Mouse (Mus musculus): ENCODE results near the gene Sorcs3. TPM values are rescaled to one million over a fixed set of nuclear protein-coding genes. Genes with fewer than 3 reads are reported as not detected.

Gene Sorcs3
- total RNA-seq, 1 experiment from 2014 or later: not detected

DNA sequence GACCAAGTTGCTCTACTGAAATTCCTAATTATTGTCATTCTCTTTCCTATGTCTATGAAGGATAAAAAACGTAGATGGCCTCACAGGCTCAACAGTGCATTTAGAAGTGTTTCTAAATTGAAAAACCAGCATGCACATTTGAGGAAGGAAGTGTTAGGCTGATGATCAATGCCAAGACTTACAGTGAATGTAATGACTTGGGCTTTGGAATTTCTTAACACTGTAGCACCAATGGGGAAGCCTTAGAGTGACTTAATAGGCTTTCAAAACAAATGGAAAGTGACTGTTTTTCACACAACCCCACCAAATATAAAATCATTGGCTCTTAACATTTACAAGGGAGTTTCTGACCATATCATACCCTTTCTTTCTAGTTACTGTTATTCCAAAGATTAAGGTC is 232.6 kb downstream of the Sorcs3 start:
- peak; percentile 42 to 49; a peak in 2 of 4 replicates for ATAC-seq (replicated peaks in 1 of 2; ENCODE audit: insufficient read depth in 1 of 2, low FRiP score in 2 of 2, low TSS enrichment in 1 of 2, low read depth in 1 of 2, poor library complexity in 2 of 2, severe bottlenecking in 2 of 2)

DNA sequence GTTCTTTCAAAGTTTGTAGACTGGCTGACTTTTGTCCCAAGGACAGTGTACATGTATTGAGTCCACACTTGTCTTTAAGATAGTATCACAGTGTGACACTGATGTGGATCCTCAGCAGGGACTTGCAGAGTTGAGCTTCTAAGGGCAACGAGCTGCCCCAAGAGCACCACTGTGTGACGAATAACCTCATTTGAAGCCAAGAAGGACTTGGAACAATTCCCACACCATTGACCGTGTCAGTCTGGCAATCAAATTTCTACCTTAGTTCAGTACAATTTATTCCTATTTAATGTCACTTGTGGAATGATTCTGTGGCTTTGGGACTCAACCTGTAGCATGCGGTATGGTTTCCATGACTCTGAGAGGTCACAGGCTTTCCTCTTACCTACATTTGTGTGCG is 255.3 kb downstream of the Sorcs3 start:
- ATAC-seq (replicated peaks in 1 of 2; ENCODE audit: insufficient read depth in 1 of 2, low FRiP score in 2 of 2, low TSS enrichment in 1 of 2, low read depth in 1 of 2, poor library complexity in 2 of 2, severe bottlenecking in 2 of 2): no peak

DNA sequence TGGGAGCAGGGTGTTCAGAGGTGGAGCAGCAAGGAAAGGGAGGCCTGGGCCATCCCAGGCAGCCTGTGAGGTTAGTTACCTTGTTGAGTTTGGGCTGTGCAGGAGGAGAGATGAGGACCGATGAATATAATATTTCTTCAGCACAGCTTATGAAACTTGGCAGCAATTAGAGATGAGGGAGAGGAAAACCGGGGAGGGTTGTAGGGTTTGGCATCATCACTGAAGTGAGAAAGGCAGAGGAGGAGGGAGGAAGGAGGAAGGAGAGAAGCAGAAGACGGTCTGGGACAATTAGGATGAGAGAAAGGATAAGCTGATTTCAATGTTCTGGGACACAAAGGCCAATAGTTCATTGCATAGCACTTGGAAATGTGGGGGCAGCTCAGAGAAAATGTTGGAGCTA is 256.6 kb downstream of the Sorcs3 start:
- no peak for ATAC-seq (replicated peaks in 1 of 2; ENCODE audit: insufficient read depth in 1 of 2, low FRiP score in 2 of 2, low TSS enrichment in 1 of 2, low read depth in 1 of 2, poor library complexity in 2 of 2, severe bottlenecking in 2 of 2)

DNA sequence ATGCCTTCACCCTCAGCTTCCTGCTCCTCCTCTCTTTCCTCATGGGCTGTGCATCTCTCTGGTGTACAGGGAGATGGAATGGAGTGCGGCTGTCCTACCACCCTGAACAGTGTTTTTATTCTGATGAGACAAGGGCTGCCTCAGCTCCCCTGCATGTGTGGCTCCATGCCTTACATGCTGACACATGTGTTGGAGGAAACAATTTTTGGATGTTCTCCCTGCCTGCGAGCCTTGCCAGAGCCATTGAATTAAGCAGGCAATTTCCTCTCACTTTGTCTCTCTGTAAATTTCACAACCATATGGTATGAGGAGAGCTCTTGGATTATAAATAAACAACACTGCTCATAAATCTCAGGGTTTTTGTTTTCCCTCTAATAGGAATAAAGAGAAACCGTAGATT is 257.7 kb downstream of the Sorcs3 start:
- ATAC-seq (replicated peaks in 1 of 2; ENCODE audit: insufficient read depth in 1 of 2, low FRiP score in 2 of 2, low TSS enrichment in 1 of 2, low read depth in 1 of 2, poor library complexity in 2 of 2, severe bottlenecking in 2 of 2): no peak

DNA sequence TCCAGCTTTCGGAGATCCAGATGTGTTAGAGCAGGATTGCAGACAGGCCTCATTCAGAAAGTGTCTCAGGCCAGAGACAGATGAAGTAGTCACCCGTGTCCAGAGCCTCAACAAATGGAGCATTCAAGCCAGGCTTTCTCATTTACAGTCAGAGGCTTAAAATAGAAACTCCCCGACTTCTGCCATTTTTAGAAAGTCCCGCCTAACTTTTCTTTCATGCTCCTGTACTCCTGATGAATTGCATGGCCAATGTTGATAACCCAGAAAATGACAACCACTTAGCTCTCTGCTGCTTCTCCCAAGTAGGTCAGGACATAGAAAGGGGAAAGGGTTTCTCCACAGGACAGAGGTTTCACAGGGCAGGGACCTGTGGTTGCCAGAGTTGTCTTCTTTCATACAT is 261.6 kb downstream of the Sorcs3 start:
- no peak for ATAC-seq (replicated peaks in 1 of 2; ENCODE audit: insufficient read depth in 1 of 2, low FRiP score in 2 of 2, low TSS enrichment in 1 of 2, low read depth in 1 of 2, poor library complexity in 2 of 2, severe bottlenecking in 2 of 2)

DNA sequence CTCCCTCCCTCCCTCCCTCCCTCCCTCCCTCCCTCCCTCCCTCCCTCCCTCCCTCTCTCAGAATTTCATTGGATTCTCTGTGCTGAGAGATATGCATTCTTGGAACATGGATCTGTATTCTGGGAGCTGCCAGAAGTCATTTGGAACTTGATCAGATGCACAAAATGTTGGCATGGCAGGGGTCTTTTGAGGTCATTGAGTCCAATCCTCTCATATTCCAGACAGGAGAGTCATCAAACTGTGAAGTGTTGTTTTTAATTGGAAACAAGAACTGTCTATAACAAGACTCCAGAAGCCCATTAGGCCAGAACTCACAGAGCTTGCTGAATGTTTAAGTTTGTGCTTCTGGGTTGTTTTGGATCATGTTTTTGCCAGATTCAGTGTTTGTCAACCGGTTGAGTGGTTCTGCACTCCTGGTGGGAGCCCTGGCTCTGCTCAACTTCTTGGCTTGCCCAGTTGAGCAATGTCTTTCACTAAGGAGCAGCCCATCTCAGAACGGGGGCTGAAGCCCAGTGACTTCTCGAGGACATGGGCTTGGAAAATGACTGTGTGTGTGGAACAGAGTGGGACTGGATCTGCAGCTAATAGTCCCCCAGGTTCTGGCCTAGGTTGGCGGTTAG is 264.1 kb downstream of the Sorcs3 start:
- no peak for ATAC-seq (replicated peaks in 1 of 2; ENCODE audit: insufficient read depth in 1 of 2, low FRiP score in 2 of 2, low TSS enrichment in 1 of 2, low read depth in 1 of 2, poor library complexity in 2 of 2, severe bottlenecking in 2 of 2)

DNA sequence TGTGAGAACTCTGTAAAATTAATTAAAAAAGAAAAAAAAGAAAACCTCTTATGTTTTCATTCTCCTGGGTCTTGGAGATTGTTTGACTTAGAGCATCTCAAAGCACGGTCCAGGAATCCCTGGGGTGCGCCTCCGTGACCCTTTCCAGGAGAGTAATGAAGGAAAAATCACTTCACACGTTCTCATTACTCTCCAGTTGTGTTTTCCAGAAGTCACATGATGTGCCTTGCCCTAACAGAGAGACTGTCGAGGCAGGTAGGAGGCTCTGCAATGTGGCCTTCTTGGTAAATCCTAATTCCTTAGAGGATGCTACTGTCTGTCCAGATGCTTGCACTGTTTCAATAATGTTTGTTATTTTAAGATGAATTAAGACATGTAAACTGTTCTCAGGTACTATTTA is 266.1 kb downstream of the Sorcs3 start:
- no peak for ATAC-seq (replicated peaks in 1 of 2; ENCODE audit: insufficient read depth in 1 of 2, low FRiP score in 2 of 2, low TSS enrichment in 1 of 2, low read depth in 1 of 2, poor library complexity in 2 of 2, severe bottlenecking in 2 of 2)

DNA sequence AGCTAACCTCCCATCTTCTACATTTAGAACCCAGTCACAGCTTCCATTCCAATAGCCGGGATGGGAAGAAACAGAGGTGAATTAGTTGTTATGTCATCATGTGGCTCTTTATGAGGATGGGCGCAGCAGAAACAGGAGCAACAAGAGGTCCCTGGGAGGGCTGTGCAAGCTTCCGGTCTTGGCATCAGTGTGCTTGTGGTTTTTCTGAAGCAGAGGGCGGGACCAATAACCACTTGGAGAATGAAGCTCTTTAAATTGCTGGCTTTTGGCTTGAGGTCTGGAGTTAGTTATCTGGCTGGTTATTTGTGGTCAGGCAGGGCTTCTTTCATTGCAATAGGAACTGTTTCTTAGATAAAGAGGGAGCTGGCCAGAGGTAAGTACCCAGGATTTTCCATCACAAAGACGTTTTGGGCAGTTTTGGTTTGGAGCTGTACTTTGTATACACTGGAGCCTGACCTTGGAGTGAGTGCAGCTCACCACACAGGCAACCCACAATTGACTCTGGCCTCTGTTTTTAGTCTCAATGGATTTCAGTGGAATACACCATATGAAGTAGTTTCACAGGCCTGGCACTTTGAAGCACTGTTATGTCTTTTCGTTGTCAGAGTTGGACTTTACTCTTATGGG is 270.1 kb downstream of the Sorcs3 start:
- peak; percentile 91 to 92 for ATAC-seq (replicated peaks in 1 of 2; ENCODE audit: insufficient read depth in 1 of 2, low FRiP score in 2 of 2, low TSS enrichment in 1 of 2, low read depth in 1 of 2, poor library complexity in 2 of 2, severe bottlenecking in 2 of 2)

DNA sequence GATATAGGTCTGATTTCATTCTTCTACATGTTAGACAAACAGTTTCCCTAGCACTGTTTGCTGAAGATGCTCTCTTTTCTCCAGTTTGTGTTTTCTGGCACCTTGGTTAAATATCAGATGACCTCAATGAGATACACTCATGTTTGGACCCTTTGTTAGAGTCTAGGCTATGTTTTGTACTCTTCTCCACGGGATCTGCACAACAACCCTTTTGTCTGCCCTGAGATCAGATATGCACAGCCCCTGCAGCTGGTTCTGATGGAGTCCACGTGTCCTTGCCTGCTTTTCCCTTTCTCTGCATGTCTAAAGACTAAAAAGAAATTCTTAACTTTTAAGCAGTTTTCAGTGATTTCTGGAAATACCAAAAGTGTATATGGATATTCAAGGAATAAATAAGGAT is 273.0 kb downstream of the Sorcs3 start:
- ATAC-seq (replicated peaks in 1 of 2; ENCODE audit: insufficient read depth in 1 of 2, low FRiP score in 2 of 2, low TSS enrichment in 1 of 2, low read depth in 1 of 2, poor library complexity in 2 of 2, severe bottlenecking in 2 of 2): no peak

DNA sequence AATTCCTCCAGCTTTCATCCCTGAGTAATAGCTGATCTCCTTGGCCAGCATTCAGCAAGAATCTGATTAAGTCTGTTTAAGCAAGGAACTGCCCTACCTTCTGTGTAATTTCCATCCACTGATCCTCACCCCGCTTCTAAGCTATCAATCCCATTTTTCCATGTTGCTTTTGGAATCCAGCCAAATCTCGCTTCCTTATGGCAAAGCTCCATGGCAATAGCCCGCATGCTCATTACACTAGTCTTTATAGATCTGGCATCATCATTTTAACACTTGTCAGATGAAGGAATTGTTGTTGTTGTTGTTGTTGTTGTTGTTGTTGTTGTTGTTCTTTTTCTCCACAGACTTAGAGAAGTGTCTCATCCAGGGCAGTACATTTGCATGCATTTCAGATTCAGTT is 277.1 kb downstream of the Sorcs3 start:
- no peak for ATAC-seq (replicated peaks in 1 of 2; ENCODE audit: insufficient read depth in 1 of 2, low FRiP score in 2 of 2, low TSS enrichment in 1 of 2, low read depth in 1 of 2, poor library complexity in 2 of 2, severe bottlenecking in 2 of 2)

DNA sequence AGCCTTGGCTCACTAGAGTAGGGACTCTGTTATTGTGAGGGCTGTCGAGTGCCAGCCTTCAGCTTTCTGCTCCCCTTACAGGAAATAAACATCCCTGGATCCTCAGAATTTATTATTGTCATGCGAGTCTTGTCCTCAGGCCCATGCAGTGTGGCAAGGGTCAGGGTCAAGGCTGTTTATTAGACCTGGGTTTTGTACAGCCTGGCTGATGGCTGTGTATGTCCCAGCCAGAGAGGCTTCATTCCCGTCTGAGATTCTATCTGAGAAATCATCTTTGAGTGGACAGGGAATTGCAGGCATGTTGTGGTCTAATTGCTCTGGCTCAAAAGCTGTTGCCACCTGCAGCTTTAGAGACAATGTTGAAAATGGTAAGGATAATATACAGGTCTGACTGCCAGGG is 285.3 kb downstream of the Sorcs3 start:
- ATAC-seq (replicated peaks in 1 of 2; ENCODE audit: insufficient read depth in 1 of 2, low FRiP score in 2 of 2, low TSS enrichment in 1 of 2, low read depth in 1 of 2, poor library complexity in 2 of 2, severe bottlenecking in 2 of 2): no peak

DNA sequence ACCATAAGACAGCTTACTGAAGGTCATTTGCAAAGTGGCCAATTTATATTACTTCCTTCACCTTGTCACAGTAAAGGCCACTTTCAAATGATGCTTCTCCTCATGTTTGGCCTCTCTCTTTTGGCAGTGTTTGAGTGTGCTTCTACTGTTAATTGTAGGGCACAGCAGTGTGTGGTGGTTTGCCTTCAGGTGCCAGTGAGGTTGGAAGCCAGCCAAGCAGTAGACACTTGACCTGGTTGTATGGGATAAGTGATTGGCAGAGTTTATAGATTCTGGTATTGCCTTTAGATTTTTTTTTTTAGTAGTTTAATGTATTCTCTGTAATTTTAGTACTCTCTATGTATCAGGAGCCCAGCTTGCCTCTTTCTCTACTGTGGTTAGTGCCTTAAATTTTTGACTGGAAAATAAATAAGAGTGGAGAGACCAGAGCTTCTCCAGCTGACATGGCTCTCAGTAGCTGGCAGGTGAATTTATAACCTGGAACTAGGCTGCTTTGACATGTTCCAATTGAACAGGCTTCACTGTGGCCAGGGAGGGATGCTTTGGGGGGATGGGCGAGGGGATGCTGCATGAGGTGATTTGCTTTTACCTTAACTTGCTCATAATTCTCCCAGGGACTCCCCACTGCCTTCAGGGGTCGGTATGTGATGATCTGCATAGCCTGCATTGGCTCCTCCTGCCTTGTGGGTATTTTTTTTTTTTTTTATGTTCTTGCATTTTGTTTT is 298.2 kb downstream of the Sorcs3 start:
- ATAC-seq (replicated peaks in 1 of 2; ENCODE audit: insufficient read depth in 1 of 2, low FRiP score in 2 of 2, low TSS enrichment in 1 of 2, low read depth in 1 of 2, poor library complexity in 2 of 2, severe bottlenecking in 2 of 2): no peak

DNA sequence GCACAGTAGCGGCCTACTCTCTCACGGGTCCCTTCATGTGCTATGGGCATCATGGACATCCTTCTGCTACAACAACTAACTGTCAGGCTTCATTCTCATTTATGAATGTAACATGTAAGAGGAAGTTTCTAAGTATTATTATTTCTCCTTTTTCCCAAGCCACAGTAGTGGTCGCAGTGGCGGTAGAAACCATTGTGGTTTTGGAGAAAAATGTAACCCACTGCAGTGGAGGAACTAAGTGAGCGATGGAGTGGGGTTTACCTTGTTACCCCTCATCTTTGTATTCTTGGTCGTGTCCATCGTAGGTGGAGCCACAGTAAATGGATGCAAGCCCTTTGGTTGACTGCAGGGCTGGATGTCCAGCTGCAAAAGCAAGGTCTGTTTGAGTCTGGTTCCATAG is 318.0 kb downstream of the Sorcs3 start:
- ATAC-seq (replicated peaks in 1 of 2; ENCODE audit: insufficient read depth in 1 of 2, low FRiP score in 2 of 2, low TSS enrichment in 1 of 2, low read depth in 1 of 2, poor library complexity in 2 of 2, severe bottlenecking in 2 of 2): peak; percentile 57 to 79

DNA sequence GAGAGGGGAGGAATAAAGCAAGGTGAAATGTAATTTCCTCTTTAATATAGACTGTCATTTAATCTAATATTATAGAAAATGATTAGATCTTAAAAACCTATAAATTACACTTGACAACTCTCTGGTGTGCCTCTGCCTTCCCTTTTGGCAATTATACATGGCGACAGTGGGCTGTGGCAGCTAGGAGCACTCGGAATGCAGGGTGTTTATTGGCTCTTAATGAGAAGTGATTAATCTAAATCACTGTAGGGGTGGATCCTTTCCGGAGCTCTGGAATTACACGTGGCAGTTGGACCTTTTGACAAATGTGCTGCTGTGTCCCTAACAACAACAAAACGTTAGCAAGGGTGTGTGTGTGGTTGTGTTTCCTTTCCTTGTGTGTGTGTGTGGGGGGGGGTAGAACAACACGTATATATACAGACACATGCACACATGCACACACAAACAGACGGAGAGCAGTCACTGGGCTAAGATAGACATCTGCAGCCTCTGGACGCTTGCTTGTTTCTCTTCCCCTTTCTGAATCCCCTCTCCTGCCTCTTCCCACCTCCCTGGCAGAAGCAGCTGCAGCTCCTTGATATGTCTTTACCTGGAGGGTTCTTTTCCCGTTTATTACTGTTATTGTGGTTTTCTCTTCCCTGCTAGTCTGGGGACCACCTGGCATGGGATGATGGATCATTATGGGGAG is 318.8 kb downstream of the Sorcs3 start:
- peak; percentile 39 to 51; a peak in 2 of 4 replicates for ATAC-seq (replicated peaks in 1 of 2; ENCODE audit: insufficient read depth in 1 of 2, low FRiP score in 2 of 2, low TSS enrichment in 1 of 2, low read depth in 1 of 2, poor library complexity in 2 of 2, severe bottlenecking in 2 of 2)

DNA sequence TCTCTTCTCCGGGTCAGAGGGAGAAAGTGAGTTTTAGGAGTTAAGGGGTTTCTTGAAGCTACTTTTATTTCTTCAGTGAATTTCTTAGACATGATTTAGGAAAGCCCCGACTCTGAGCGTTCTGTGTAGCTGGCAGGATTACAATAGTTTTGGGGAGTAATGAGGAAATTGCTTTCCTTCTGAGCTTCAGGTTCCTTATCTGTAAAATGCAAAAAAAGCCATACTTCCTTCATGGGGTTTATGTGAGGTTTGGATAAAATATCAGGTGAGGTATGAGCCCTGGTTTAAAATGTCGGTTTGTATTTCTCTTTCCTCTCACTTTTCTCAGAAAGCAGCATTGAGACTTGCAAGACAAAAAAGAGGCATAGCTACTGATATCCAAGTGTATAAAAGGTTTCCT is 327.8 kb downstream of the Sorcs3 start:
- ATAC-seq (replicated peaks in 1 of 2; ENCODE audit: insufficient read depth in 1 of 2, low FRiP score in 2 of 2, low TSS enrichment in 1 of 2, low read depth in 1 of 2, poor library complexity in 2 of 2, severe bottlenecking in 2 of 2): peak; percentile 56 to 67

DNA sequence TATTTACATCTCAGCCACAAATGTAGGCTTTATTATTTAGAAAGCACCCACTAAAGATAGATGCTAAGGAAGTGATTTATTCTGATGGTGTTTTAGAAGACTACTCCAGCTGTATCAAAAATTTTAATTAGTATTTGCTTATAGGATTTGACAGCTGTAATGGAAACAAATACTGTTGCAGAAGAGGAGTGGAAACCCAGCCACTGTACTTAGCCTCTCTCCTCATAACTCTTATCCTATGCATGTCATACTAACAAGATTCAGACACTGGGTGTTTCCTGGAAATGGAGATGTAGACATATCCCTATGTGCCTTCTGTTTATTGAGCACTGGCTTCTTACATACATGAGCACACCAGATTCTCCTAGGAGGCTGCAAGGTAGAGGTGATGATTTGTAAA is 338.5 kb downstream of the Sorcs3 start:
- ATAC-seq (replicated peaks in 1 of 2; ENCODE audit: insufficient read depth in 1 of 2, low FRiP score in 2 of 2, low TSS enrichment in 1 of 2, low read depth in 1 of 2, poor library complexity in 2 of 2, severe bottlenecking in 2 of 2): no peak

DNA sequence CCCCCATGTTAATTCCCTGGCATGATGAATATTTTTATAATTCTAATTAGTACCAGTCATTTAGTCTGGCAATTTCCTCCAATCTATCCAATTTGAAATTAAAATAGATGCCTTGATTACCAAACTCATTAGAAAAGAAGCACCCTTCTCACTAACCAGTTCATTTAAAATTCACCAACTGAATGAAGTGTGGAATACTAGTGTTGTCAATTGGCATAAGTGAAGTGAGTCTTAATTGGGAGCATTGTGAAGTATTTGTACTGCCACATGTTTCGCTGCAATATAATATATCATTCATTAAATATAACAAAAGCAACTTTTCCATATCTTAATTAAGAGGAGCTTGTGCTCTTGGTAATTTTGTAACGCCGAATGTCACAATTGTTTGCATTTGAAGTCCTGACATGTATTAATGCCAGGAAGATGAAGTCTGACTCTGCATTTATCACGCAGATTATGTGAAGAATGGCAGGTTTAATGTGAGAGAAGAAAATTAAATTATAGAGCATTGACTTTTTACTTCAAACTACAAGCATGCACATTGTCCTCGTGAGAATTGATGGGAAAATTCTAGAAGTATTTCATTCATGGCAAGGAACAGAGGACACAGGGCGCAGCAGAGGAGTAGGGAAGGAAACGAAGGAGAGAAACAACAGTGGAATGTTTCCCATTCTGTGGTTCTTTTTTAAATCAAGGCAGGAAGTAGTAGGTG is 339.8 kb downstream of the Sorcs3 start:
- no peak for ATAC-seq (replicated peaks in 1 of 2; ENCODE audit: insufficient read depth in 1 of 2, low FRiP score in 2 of 2, low TSS enrichment in 1 of 2, low read depth in 1 of 2, poor library complexity in 2 of 2, severe bottlenecking in 2 of 2)

DNA sequence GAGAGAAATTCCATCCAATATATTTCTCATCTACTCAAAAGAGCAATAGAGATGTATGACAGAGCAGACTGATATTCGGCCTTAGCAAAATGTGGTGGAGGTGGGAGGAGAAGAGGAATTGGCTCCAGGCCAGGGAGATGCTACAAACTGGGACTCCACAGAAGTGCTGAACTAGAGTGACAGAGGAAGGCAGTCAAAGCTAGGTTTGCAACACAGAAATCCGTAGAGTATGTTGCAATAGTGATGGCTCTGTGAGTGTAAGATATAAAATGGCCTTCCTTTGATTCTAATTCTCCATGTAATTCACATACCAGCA is 340.3 kb downstream of the Sorcs3 start:
- no peak for ATAC-seq (replicated peaks in 1 of 2; ENCODE audit: insufficient read depth in 1 of 2, low FRiP score in 2 of 2, low TSS enrichment in 1 of 2, low read depth in 1 of 2, poor library complexity in 2 of 2, severe bottlenecking in 2 of 2)
